Mouse (Mus musculus) heart, postnatal 0 days (tissue): ENCODE results near the gene Gm28308. TPM values are rescaled to one million over a fixed set of nuclear protein-coding genes. Genes with fewer than 3 reads are reported as not detected.

Experiments
- ATAC-seq: fragments of 200-750 bp; cut with Nextera tagmentation; 2 replicates; pipeline ENCODE4 v1.8.0; 2017; ENCODE audit warnings: low read depth, moderate number of reproducible peaks, moderate library complexity; ENCODE audit not compliant: insufficient read depth
- DNase-seq: peaks from one replicate; pipeline ENCODE4 v3.0.0-alpha.2; 2016; ENCODE audit warnings: low spot score
- H3K27ac ChIP-seq: fragments of 300-500 bp; sonication (generic); 2 replicates; pipeline ENCODE4 v1.5.1; 2014; ENCODE audit warnings: low read depth, mild to moderate bottlenecking
- H3K27me3 ChIP-seq: fragments of 300-500 bp; sonication (generic); 2 replicates; pipeline ENCODE4 v1.6.1; 2014; ENCODE audit warnings: low read length, mixed read lengths; ENCODE audit not compliant: control insufficient read depth, insufficient read depth
- H3K36me3 ChIP-seq: fragments of 300-500 bp; sonication (generic); replicated peaks from 2 replicates; pipeline ENCODE4 v1.6.1; 2014; ENCODE audit warnings: low read length, mixed read lengths; ENCODE audit not compliant: control insufficient read depth, insufficient read depth
- H3K4me1 ChIP-seq: fragments of 300-500 bp; sonication (generic); 2 replicates; pipeline ENCODE4 v1.6.1; 2014; ENCODE audit warnings: antibody characterized with exemption; ENCODE audit not compliant: control insufficient read depth, insufficient read depth
- H3K4me2 ChIP-seq: fragments of 300-500 bp; sonication (generic); 2 replicates; pipeline ENCODE4 v1.6.1; 2014; ENCODE audit warnings: low read depth, mild to moderate bottlenecking, low read length, moderate library complexity
- H3K4me3 ChIP-seq: fragments of 300-500 bp; sonication (generic); 2 replicates; pipeline ENCODE4 v1.5.1; 2014; ENCODE audit warnings: low read depth, low read length
- H3K9ac ChIP-seq: fragments of 300-500 bp; sonication (generic); replicated peaks from 2 replicates; pipeline ENCODE4 v1.6.1; 2014; ENCODE audit warnings: low read depth, low read length, mixed read lengths
- H3K9me3 ChIP-seq: fragments of 300-500 bp; sonication (generic); replicated peaks from 2 replicates; pipeline ENCODE4 v1.6.1; 2016; ENCODE audit warnings: low read length; ENCODE audit not compliant: control insufficient read depth
- CTCF ChIP-seq: IDR thresholded peaks from 2 replicates; pipeline ENCODE4 v1.5.1; 2016; ENCODE audit warnings: antibody characterized with exemption, control low read depth, low read depth
- EP300 ChIP-seq: IDR thresholded peaks from 2 replicates; pipeline ENCODE4 v1.6.1; 2016; ENCODE audit warnings: antibody characterized with exemption, low read depth
- WGBS: fragments of 180-500 bp; shearing (Covaris S2); extraction: QIAGEN DNeasy Blood & Tissue Kit; methylation state at CpG from one replicate; pipeline ENCODE4 v1.1.7; 2014; 5-methylcytosine and 5-hydroxymethylcytosine counted together
- polyA plus RNA-seq: library from polyadenylated mRNA; unstranded; fragments of >200 nt; fragmentation: Nextera tagmentation; extraction: Ambion mirVana; gene quantifications from 2 replicates; pipeline ENCODE4 v1.2.1, GENCODE M21; 2015
- total RNA-seq: library from RNA; depleted of rRNA; stranded (reverse); fragments of >200 nt; gene quantifications from 2 replicates; pipeline ENCODE4 v1.2.3, GENCODE M21; 2014; ENCODE audit warnings: low replicate concordance

The Gm28308 gene
- total and polyA plus RNA-seq, 2 experiments from 2014 or later: not detected

DNA sequence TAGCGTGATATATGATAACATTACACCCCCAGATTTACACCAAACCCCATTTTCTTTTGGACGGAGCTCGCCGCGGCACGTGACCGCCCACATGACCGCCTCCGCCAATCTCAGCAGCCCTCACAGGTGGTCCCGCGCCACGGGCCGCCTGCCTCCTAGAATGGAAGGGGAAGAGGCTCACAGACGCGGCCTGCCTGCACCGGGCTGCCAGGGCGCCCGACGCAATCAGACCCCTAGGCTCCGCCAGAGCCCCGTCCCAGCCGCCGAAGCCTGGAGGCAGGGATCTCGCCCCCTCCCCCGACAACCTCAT is 4.3 kb upstream of the Gm28308 start:
- Histone ChIP-seq H3K4me1 (no peaks in the 10 kb centered on the region), H3K27ac (no peak overlapping the region), H3K4me3 (peak overlapping the region; percentile 33), H3K27me3 (peaks cover 100% of the 10 kb centered on the region), H3K4me2 (peak overlapping the region; percentile 45), H3K9ac (no peak overlapping the region), H3K9me3 (no peaks in the 10 kb centered on the region), H3K36me3 (no peaks in the 10 kb centered on the region)
- 1% methylated on average over 25 of the region's 25 CpGs for WGBS
- DNase-seq (no peak), ATAC-seq (no peak)
- TF ChIP-seq EP300 (no peak), CTCF (no peak)

DNA sequence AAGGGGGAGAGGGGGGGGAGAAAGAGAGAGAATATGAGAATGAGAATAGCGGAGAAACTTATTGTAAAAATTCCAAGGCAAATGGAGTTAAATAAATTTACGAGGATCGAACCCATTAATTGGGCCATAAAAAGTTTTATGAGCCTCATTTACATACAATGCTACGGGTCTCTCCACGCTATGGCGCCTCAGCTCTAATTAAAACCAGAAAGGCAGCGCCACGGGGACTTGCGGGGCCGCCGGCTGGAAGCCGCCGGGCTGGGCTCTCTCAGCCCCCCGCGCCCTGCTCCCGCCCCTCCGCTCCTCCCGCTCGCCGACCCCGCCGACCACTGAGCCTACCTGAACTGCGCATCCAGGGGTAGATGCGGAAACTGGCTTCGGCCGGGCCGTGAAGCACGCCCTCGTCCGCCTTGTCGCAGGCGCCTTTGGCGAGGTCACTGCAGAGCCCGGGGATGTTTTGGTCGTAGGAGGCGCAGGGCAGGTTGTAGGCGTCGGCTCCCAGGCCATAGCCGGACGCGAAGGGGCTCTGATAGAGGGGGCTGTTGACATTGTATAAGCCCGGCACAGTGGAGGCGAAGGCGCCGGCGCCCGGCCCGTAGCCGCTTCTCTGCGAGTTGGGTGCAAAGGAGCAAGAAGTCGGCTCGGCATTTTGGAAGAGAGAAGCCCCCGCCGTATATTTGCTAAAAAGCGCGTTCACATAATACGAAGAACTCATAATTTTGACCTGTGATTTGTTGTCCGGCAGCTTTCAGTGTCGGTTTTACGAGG is 3.7 kb upstream of the Gm28308 start:
- Histone ChIP-seq H3K27me3 (peaks cover 100% of the 10 kb centered on the region), H3K27ac (no peak overlapping the region), H3K4me3 (peak overlapping the region; percentile 33), H3K36me3 (no peaks in the 10 kb centered on the region), H3K4me2 (peak overlapping the region; percentile 45), H3K4me1 (no peaks in the 10 kb centered on the region), H3K9me3 (no peaks in the 10 kb centered on the region), H3K9ac (no peak overlapping the region)
- TF ChIP-seq EP300: no peak
- no peak for TF ChIP-seq CTCF
- DNase-seq: no peak
- WGBS: 3% methylated on average over 60 of the region's 60 CpGs
- no peak for ATAC-seq

DNA sequence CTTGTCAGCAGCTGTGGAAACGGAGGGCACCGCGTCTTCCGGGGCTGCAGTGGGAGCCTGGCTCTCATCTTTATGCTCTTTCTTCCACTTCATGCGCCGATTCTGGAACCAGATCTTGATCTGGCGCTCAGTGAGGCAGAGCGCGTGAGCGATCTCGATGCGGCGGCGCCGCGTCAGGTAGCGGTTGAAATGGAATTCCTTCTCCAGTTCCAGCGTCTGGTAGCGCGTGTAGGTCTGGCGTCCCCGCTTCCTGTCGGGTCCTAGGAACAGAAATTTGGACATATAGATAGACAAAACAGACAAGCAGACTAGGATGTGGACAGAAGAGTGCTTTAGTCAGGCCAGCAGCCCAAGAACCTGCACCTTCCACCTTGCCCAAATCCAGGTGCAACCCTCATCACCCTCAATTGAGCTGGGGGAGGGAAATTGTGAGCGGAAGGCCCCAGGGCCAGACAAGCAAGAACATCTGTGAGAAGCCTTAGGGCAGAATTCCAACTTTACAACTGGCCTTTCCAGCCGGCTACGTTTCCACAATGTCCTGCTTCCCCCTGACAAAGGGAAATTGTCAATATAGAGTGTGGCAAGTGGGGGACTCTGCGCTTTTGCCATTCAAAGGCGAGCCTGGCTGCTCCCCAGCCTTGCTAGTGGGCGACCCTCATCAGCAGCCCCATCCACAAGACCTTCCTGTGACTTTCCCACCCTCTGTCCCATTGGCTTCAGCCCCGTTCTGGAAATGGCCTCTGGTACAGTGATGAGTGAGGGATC is 2.8 kb upstream of the Gm28308 start:
- Histone ChIP-seq H3K4me2 (no peak overlapping the region), H3K9ac (no peak overlapping the region), H3K4me1 (no peaks in the 10 kb centered on the region), H3K36me3 (no peaks in the 10 kb centered on the region), H3K27me3 (peaks cover 100% of the 10 kb centered on the region), H3K27ac (no peak overlapping the region), H3K9me3 (no peaks in the 10 kb centered on the region), H3K4me3 (0 out of 2 replicates have a peak overlapping the region, but pooled peaks have one; percentile 7)
- TF ChIP-seq CTCF (no peak), EP300 (no peak)
- 4% methylated on average over 30 of the region's 30 CpGs for WGBS
- no peak for DNase-seq
- ATAC-seq: no peak

DNA sequence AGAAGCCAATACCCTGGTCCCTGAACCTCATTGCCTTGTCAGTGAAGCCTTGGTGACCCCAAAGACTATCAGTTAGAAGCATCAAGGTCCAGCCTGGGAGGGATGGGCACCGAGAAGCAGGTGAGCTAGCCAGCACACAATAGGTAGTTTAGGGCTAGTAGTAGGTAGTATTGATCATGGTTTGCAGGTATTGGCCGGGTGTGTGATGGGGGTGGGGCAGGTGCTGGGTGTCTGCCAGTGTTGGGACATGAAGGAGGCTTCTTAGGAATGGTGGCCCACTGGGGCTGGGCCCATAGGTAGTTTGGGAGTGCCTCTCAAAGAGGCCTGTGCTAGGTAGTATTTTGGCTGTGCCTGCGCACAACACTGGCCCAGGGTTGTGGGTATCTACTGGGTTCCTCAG is 1.9 kb upstream of the Gm28308 start:
- no peak overlapping the region for H3K27ac ChIP-seq
- no peak overlapping the region for H3K9ac ChIP-seq
- TF ChIP-seq EP300: no peak
- no peak for TF ChIP-seq CTCF
- H3K9me3 ChIP-seq: no peaks in the 10 kb centered on the region
- H3K4me1 ChIP-seq: no peaks in the 10 kb centered on the region
- no peak for DNase-seq
- H3K36me3 ChIP-seq: no peaks in the 10 kb centered on the region
- no peak for ATAC-seq
- H3K4me3 ChIP-seq: no peak overlapping the region
- WGBS: 21% methylated on average over 3 of the region's 3 CpGs
- peaks cover 100% of the 10 kb centered on the region for H3K27me3 ChIP-seq
- no peak overlapping the region for H3K4me2 ChIP-seq

DNA sequence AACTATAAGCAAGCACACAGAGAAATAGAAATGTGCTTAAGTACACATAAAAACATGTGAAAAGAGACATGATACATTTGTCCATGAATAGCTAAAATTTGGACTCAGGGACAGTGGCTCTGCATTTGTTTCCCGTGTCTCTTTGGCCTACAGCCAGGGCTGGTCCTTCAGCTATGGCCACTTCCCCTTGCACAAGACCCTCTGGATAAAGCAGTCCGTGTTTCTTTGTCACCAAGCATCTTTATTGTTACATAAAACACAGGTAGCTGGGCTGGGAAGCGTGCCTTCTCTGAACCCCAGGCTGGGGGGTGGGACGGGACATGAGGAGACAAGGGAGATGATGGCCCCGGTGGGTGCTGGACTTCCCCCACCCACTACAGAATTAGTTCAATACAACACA is 1.1 kb upstream of the Gm28308 start:
- H3K4me1 ChIP-seq: no peaks in the 10 kb centered on the region
- H3K27me3 ChIP-seq: peaks cover 100% of the 10 kb centered on the region
- TF ChIP-seq EP300 (no peak), CTCF (no peak)
- ATAC-seq (no peak), DNase-seq (no peak)
- 15% methylated on average over 5 of the region's 5 CpGs for WGBS
- H3K4me2 ChIP-seq: no peak overlapping the region
- H3K9ac ChIP-seq: no peak overlapping the region
- H3K9me3 ChIP-seq: no peaks in the 10 kb centered on the region
- H3K4me3 ChIP-seq: no peak overlapping the region
- no peak overlapping the region for H3K27ac ChIP-seq
- H3K36me3 ChIP-seq: no peaks in the 10 kb centered on the region
